Mouse (Mus musculus): ENCODE results near the gene Cables2.

The Cables2 gene

DNA sequence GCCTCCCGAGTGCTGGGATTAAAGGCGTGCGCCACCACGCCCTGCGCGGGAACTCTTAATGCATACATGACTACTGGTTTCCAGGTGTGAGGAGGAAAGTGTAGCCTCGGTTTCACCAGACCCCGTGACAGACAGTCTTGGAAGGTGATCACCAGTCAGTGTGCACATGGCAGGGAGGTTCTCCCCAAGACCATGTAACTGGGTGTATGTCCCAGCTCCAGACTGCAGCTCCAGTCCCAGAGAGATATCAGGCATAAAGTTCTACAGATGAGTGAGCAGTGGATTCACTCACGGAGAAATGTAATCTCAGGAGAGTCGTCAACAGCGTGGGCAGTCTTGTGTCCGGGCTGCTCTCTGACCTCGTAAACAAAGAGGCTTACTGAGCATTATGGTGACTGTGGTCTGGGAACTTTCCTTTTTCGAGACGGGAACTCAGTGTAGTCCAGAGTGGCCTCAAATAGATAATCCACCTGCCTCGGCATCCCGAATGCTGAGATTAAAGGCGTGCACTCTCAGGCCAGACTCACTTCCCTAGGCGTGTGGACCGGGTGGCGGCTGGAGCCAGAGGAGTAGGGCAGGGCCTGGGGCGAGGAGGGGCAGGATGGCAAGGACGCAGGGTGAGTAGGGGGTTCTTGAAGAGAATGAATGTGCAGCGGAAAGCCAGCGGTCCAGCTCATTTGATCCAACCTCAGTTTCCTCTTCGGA, 16.8 kb downstream of the Cables2 start:
- DNase-seq (ENCODE audit: extremely low spot score, low read depth, low spot score): no peak

GRCm38 (mm10) chr2:180255701-180256100, 17.6 kb downstream of the Cables2 start:
- no peak for DNase-seq (ENCODE audit: extremely low spot score, low read depth, low spot score)

GRCm38 (mm10) chr2:180254436-180255209, 18.7 kb downstream of the Cables2 start:
- DNase-seq (ENCODE audit: extremely low spot score, low read depth, low spot score): no peak

DNA sequence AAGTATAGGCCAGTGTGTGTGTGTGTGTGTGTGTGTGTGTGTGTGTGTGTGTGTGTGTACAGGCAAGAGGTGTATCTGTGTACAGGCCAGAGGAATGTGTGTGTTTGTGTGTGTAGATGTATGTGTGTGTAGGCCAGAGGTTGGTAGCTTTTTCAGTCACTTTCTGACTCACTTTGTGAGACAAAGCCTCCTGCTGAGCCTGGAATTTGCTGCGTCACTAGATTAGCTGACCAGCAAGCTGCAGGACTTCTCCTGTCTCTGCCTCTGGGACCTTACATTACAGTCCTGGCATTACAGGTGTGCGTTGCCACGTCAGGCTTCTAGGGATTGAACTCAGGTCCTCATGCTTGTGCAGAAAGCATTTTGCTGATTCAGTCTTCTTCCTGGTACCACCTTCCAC, 21.5 kb downstream of the Cables2 start:
- DNase-seq (ENCODE audit: extremely low spot score, low read depth, low spot score): no peak

GRCm38 (mm10) chr2:180250930-180251611, 22.2 kb downstream of the Cables2 start:
- DNase-seq (ENCODE audit: extremely low spot score, low read depth, low spot score): peak; percentile 81

- DNase-seq (ENCODE audit: extremely low spot score, low read depth, low spot score): no peak
These were observed 24.2 kb downstream of the Cables2 start for GRCm38 (mm10) chr2:180248947-180249660.

DNA sequence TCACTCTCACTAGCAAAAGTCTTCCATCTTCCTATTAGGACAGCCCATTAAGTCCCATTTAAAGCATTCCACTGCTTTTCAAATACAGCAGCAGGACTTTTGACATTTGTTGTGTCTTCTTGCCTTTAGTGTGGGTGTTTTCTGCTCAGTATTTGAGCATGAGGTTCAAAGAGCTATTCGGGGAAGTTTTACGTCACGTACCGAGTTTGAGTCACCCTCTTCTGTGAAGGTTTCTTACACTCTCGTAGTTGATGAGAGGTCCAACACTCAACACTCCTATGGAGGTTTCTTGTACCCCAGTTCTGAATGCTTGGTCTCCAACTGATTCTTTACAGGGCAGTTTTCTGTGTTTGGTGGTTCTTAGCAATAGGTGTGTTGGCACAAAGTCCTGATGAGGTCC, 25.4 kb downstream of the Cables2 start:
- no peak for DNase-seq (ENCODE audit: extremely low spot score, low read depth, low spot score)

GRCm38 (mm10) chr2:180243108-180243507, 30.2 kb downstream of the Cables2 start:
- no peak for DNase-seq (ENCODE audit: extremely low spot score, low read depth, low spot score)

GRCm38 (mm10) chr2:180238591-180238990, 34.7 kb downstream of the Cables2 start:
- DNase-seq (ENCODE audit: extremely low spot score, low read depth, low spot score): no peak

- no peak for DNase-seq (ENCODE audit: extremely low spot score, low read depth, low spot score)
These were observed 35.5 kb downstream of the Cables2 start for GRCm38 (mm10) chr2:180237601-180238345.

GRCm38 (mm10) chr2:180236930-180237329, 36.4 kb downstream of the Cables2 start:
- DNase-seq (ENCODE audit: extremely low spot score, low read depth, low spot score): no peak

- DNase-seq (ENCODE audit: extremely low spot score, low read depth, low spot score): no peak
These were observed 36.8 kb downstream of the Cables2 start for GRCm38 (mm10) chr2:180236500-180236899.

DNA sequence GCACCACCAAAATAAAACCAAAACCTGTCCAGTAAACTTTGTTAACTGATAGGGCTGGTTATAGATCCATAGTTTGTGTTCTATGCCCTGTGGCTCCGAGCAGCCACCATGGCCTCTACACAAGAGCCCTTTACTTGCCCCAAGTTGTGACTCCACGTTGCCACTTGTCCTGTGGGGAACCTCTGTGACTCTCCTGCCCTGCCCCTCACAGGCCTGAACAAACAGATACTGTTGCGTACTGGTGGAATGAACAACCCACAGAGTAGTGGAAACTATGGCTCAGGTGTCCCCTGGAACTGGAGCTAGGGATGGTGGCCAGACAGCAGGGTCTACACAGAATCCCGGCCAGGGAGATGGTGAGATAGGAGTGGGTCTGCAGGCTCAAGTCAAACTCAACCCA, 37.5 kb downstream of the Cables2 start:
- no peak for DNase-seq (ENCODE audit: extremely low spot score, low read depth, low spot score)

- DNase-seq (ENCODE audit: extremely low spot score, low read depth, low spot score): no peak
These were observed 38.3 kb downstream of the Cables2 start for GRCm38 (mm10) chr2:180234980-180235379.

DNA sequence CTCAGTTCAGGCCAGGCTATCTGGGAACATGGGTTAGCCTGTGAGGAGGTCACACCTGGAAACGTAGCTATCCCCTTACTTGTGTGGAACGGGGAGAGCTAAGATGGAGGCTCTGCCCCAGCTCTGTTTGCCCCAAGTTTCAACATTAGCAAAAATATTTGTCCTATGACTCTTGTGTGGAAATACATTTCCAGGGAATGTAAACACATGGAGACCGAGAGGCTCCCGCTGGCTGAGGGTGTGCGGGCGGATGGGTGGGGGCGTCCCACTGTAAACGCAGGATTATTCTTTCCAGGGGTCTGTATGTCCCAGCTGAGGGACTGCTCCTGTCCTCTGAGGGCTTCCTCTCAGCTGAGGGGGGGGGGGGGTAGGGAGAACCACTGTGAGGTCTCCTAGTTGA, 38.9 kb downstream of the Cables2 start:
- DNase-seq (ENCODE audit: extremely low spot score, low read depth, low spot score): no peak

- no peak for DNase-seq (ENCODE audit: extremely low spot score, low read depth, low spot score)
These were observed 40.0 kb downstream of the Cables2 start for GRCm38 (mm10) chr2:180233101-180233904.

GRCm38 (mm10) chr2:180230482-180230881, 42.8 kb downstream of the Cables2 start:
- DNase-seq (ENCODE audit: extremely low spot score, low read depth, low spot score): no peak

GRCm38 (mm10) chr2:180229129-180229528, 44.2 kb downstream of the Cables2 start:
- DNase-seq (ENCODE audit: extremely low spot score, low read depth, low spot score): no peak

DNA sequence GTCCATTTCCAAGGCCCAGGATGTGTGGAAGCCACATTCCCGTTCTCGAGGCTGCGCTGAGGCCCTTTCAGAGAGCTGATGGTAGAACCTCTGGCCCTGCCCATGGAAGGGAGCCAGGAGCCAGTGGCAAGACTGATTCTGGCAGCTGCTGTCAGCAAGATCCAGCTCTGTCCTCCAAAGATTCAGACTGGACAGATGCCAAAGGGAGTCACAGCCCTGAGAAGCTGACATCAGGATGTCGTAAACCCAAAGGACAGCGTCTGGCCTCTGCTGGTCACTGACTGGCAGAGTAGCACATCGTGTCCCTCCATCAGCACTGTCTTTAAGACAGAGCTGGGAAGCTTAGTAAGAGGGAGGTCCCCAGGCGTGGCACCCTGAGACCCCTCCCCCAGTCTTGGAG, 44.7 kb downstream of the Cables2 start:
- DNase-seq (ENCODE audit: extremely low spot score, low read depth, low spot score): no peak

DNA sequence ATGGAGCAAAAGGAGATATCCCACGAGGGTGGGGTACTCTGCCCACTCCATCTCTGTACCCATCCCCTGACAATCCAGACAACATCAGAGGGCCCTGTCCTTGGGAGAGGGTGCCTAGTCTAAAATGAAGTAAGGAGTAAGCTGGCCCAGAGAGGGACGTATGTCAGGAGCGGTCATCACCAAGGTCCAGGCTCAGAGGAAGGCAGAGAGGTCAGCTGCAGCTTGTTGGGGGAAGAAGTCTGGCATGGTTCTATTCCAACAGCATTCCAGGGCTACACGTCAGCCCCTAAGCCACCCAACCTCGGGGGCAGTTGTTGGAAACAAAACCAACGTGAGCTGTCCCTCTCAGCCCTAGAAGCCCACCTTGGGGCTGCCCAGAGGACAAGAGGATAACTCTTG, 45.2 kb downstream of the Cables2 start:
- DNase-seq (ENCODE audit: extremely low spot score, low read depth, low spot score): no peak

Measured in hindlimb bud, embryonic 11.5 days (tissue).